In genomic region chr13:29274296-29274695, GRCm38 (mm10) we compare ENCODE assay signal across 10 mouse cellular contexts.
DNase-seq lines count a peak whose midpoint lies in the region; ATAC-seq and TF ChIP-seq lines count a peak whose summit lies in the region.
"Had no signal": no experiment of that assay in that cellular context is flagged by ENCODE, and none has a peak within 500 bp of the region (broad histone marks: within the 10 kb centered on the region; RNA-seq: fewer than 3 reads in every experiment).

No protein-coding gene starts in this region.

- H3K4me1 ChIP-seq in midbrain, embryonic 14.5 days (ENCODE audit: control insufficient read depth, insufficient read depth, low read length): peaks cover 10% of the 10 kb centered on the region; the same call in 1 of the 2 replicates
- H3K4me1 ChIP-seq in liver, postnatal 0 days (ENCODE audit: insufficient read depth): 0 out of 2 replicates have a peak, but pooled peaks cover 3% of the 10 kb centered on the region

- ATAC-seq in midbrain, embryonic 14.5 days (ENCODE audit: low FRiP score, low TSS enrichment): peak; percentile 57; the same call in 1 of the 2 replicates
- ATAC-seq in liver, postnatal 0 days: no peak
- ATAC-seq: lung, postnatal 0 days had no signal

- TF ChIP-seq POLR2A in brain, embryonic 14.5 days (IDR thresholded peaks at IDR 0.05; ENCODE audit: borderline replicate concordance, extremely low read depth, insufficient read depth, insufficient read length, poor library complexity, severe bottlenecking): no peak

- peak; percentile 95 for DNase-seq in brain, embryonic 14.5 days (ENCODE audit: low read depth)
- peak; percentile 85 to 89 for DNase-seq in cerebellum, postnatal 10 days
- peak; percentile 61 for DNase-seq in layer of hippocampus, adult 11-12 months (ENCODE audit: low spot score)
- peak; percentile 73 for DNase-seq in midbrain, embryonic 14.5 days
- DNase-seq in gastrocnemius, postnatal 4 days (ENCODE audit: low spot score in 2 of 2): no peak
- DNase-seq in heart, postnatal 25 days (ENCODE audit: low spot score): no peak
- no peak for DNase-seq in liver, postnatal 0 days
- no peak for DNase-seq in liver

- H3K27ac ChIP-seq in midbrain, embryonic 14.5 days (replicated peaks; ENCODE audit: low read depth, low read length): peak overlapping the region; percentile 47; the same call in 1 of the 2 replicates
- no peak overlapping the region for H3K27ac ChIP-seq in liver, postnatal 0 days (ENCODE audit: low read depth)
- H3K27ac ChIP-seq: kidney, postnatal 0 days had no signal

- no peaks in the 10 kb centered on the region for H3K9me3 ChIP-seq in midbrain, embryonic 14.5 days (ENCODE audit: control insufficient read depth, low read length)
- H3K9me3 ChIP-seq in liver, postnatal 0 days (ENCODE audit: low read length): no peaks in the 10 kb centered on the region

- TF ChIP-seq EP300 in liver, postnatal 0 days (IDR thresholded peaks at IDR 0.05; ENCODE audit: low read depth): no peak

- H3K4me2 ChIP-seq in midbrain, embryonic 14.5 days (ENCODE audit: low read length): no peak overlapping the region
- H3K4me2 ChIP-seq in liver, postnatal 0 days (ENCODE audit: low read depth, low read length): no peak overlapping the region

- no peak overlapping the region for H3K4me3 ChIP-seq in midbrain, embryonic 14.5 days (replicated peaks; ENCODE audit: low read depth, low read length)
- H3K4me3 ChIP-seq in liver, postnatal 0 days (ENCODE audit: low read depth, low read length): no peak overlapping the region

- H3K9ac ChIP-seq in midbrain, embryonic 14.5 days (replicated peaks; ENCODE audit: low read length): no peak overlapping the region
- no peak overlapping the region for H3K9ac ChIP-seq in liver, postnatal 0 days (replicated peaks)

- no peaks in the 10 kb centered on the region for H3K36me3 ChIP-seq in midbrain, embryonic 14.5 days (ENCODE audit: control insufficient read depth, insufficient read depth, low read length)
- H3K36me3 ChIP-seq in liver, postnatal 0 days (replicated peaks; ENCODE audit: insufficient read depth, low read length): no peaks in the 10 kb centered on the region

- intact Hi-C loops in heart, postnatal 25 days (cut with DNase I): no loop called here

- WGBS in midbrain, embryonic 14.5 days: 24% methylated on average over 11 of the region's 11 CpGs
- 80% methylated on average over 11 of the region's 11 CpGs for WGBS in liver, postnatal 0 days (ENCODE audit: insufficient replicate concordance)

- H3K27me3 ChIP-seq in midbrain, embryonic 14.5 days (ENCODE audit: control insufficient read depth, insufficient read depth, low read length): no peaks in the 10 kb centered on the region
- no peaks in the 10 kb centered on the region for H3K27me3 ChIP-seq in liver, postnatal 0 days (ENCODE audit: insufficient read depth, low read length)

- TF ChIP-seq CTCF in brain, embryonic 14.5 days (IDR thresholded peaks at IDR 0.05; ENCODE audit: borderline replicate concordance, extremely low read depth, insufficient read depth, insufficient read length): no peak
- no peak for TF ChIP-seq CTCF in liver, postnatal 0 days (IDR thresholded peaks at IDR 0.05; ENCODE audit: low read depth)

Comparison
In these comparisons a context has a peak if more than half of its experiments do, and no peak if none do; other contexts are left out.
1. DNase-seq: peak in brain, embryonic 14.5 days (single experiment), cerebellum, postnatal 10 days (2 of 2), layer of hippocampus, adult 11-12 months (single experiment) and midbrain, embryonic 14.5 days (single experiment); none in gastrocnemius, postnatal 4 days (0 of 2), heart, postnatal 25 days (single experiment), liver, postnatal 0 days (single experiment) and liver (single experiment).